Mouse (Mus musculus) liver, adult (tissue): ENCODE measurements around the gene Plekho1.

Experiments used
- GATA4 ChIP-seq: IDR thresholded peaks from 2 replicates; pipeline ENCODE4 v1.6.1; 2014; ENCODE audit warnings: mild to moderate bottlenecking, low read length; ENCODE audit not compliant: insufficient replicate concordance

Plekho1 gene

DNA sequence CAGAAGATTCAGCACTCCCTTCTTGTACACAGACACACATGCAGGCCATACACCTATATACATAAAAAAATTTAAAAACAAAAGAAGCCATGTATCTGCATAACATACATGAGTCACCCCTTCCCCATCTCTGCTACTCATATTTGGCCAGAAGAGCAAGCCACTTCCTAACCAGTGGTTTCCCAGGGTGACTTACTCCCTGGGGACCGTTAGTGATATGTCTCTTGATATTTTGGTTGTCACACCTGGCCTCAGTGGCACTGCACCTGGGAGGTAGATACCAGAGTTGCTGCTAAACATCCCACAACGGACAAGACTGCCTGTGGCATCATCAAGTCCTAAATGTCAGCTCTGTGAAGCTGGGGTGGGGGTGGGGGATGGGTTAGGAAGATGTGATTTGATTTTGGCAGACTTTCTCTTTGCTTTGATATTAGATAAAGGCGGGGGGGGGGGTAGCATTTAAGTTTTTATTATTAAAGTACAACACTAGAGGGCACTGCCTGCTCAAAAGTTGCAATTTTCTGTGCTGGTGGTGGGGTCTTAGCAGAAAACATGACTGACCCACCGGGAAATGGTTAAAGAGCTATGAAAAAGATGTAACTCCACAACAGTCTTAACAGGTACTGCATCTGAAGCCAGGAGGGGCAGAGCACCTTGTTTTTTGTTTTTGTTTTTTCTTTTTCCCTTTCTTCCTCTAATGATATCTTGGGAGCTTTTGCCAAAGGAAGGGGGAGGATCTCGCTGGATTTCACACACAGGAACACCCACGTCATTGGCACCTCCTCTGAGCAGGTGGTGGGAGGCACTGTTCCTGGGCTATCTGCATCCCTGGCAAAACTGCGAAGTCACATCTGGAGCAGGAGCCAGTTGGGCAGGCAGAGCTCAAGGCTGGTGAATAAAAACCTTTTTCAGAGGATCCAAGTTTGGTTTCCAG is 30.0 kb downstream of the Plekho1 start:
- no peak for TF ChIP-seq GATA4

DNA sequence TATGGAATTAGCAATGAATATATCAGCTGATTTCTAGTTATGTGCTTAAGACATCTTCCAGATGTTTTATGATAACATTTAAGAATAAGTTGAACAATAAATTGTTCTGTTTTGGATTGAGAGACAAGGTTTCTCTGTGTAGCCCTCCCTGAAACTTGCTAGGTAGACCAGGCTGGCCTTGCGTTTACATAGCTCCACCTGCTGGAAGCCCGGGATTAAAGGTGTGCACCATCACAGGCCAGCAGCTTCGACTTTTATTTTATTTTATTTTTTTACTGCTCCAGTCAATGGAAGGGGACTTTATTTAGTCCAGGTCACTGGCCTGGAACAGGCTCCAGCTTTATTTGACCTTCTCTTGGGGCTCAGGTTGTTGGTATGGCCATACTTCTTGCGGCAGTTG is 32.1 kb downstream of the Plekho1 start:
- no peak for TF ChIP-seq GATA4

DNA sequence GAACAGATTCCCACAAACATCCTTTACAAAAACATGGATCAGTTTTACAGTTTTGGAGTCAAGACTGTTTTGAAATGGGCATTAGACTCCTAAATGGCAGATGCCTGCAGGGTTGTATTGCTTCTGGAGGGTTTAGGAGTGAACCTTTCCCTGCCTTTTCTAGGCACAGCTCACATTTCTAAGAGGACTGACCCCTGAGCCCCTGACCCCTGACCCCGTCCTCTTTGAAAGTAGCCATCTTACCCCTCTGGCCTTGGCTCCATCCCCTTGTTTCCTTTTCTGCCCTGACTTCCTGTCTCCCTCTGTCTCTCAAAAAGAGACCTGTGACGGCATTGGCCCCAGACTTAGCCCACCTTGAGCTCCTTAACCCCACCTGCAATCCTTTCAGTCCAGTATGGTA is 32.6 kb downstream of the Plekho1 start:
- no peak for TF ChIP-seq GATA4

DNA sequence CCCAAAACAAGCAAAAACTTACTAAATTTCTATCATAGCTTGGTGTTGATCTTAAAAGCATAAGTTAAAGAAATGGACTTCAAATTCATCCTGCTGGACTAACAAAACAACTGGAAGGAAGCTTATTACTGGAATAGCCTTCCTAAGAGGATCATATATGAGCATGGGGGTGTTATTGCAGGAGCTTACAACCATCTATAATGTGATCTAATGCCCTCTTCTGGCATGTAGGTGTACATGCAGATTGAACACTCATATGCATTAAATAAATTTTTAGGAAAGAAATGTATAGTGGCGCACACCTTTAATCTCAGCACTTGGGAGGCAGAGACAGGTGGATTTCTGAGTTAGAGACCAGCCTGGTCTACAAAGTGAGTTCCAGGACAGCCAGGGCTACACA is 36.0 kb downstream of the Plekho1 start:
- TF ChIP-seq GATA4: no peak

DNA sequence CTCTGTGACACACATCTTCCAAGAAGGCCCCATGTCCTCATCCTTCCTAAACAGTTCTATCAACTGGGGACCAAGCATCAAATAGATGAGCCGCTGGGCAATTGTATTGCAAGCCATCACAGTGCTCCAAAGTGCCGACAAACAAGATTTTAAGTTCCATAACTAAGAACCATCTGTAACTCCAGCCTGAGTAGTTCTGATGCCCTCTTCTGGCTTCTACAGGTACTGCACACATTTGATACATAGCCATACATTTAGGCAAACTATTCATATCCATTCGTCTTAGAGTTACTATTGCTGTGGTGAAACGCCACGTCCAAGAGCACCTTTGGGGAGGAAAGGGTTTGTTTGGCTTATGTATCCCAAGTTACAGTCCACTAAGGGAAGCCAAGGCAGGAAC is 36.7 kb downstream of the Plekho1 start:
- no peak for TF ChIP-seq GATA4

DNA sequence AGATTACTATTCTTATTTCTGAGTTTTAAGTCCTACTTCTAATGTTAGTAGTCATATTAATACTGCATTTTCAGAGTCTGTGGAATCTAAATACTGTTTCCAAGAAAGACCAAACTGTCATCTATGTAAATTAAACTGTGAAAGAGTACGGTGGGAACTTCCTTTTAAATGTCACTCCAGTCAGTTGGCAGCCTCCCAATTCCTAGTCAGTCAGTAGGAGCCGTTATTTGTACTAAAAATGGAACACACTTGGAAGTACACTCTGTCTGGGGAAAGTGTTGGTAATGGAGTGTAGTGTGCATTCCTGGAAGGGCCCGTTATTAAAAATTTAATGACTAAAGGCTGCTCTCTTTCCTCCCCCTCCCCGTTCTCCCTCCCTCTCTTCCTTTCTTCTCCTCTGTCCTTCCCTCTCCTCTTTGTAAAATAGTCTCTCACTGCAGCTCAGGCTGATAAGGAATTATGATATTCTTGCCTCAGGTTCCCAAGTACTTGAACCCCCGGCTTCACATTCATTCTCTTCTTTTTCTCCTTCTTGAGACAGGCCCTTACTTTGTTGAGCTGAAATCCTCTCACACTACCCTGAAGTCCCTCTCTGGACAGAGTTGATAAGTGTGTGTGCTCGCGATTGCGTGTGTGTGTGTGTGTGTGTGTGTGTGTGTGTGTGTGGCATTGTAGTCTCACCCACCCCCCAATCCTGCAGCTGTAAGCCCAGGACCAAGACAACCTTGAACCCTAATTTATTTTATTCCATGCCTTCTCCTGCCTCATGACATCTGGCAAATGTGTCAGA is 38.2 kb downstream of the Plekho1 start:
- TF ChIP-seq GATA4: no peak

DNA sequence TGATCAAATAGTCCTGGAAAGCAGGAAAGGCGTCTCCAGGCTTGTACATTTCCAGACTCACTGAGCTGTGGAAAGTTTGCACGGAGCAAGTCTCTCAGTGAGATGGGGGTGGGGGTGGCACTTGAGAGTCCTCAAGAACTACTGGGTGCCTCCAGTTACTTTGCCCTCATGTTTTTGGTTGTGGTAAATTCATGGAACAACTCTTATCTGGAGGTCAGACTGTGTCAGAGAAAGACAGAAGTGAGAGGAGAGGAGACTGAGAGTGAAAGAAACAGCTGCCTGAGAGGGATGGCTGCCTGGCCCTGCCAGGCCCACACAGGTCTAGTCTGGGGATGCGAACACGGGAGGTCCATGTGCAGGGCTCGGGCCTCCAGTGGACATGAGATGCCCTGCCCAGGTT is 40.5 kb downstream of the Plekho1 start:
- no peak for TF ChIP-seq GATA4

DNA sequence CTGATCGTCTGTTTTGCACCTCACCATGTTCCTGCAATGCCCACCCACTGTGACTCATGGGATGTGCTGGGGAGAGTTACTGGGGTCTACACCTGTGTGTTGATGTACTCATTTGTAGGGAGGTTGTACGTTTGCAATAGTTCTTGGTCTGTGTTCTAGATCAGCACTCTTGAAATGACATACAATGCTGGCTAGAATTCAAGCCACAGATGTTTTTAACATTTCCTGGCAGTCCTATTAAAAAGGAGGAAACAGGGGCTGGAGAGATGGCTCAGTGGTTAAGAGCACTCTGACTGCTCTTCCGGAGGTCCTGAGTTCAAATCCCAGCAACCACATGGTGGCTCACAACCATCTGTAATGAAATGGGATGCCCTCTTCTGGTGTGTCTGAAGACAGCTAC is 42.3 kb downstream of the Plekho1 start:
- no peak for TF ChIP-seq GATA4

DNA sequence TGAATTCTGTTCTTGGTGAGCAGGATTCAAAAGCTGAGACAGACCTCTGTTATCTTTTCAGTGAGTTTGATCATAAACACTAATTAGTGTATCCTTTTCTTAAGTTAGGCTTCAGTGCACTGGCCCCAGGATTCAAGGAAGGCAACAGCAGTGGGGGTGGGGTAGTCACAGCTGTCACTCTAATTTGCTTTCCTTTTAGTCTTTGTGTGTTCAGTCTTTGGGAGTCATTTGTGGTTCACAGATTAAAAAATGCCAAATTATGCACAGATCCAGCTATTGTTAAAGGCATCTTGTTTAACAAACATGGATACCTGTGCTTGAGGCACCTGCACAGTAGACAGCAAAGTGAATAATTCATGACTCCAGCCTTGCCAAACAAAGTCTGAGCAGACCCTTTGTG is 42.8 kb downstream of the Plekho1 start:
- TF ChIP-seq GATA4: no peak

DNA sequence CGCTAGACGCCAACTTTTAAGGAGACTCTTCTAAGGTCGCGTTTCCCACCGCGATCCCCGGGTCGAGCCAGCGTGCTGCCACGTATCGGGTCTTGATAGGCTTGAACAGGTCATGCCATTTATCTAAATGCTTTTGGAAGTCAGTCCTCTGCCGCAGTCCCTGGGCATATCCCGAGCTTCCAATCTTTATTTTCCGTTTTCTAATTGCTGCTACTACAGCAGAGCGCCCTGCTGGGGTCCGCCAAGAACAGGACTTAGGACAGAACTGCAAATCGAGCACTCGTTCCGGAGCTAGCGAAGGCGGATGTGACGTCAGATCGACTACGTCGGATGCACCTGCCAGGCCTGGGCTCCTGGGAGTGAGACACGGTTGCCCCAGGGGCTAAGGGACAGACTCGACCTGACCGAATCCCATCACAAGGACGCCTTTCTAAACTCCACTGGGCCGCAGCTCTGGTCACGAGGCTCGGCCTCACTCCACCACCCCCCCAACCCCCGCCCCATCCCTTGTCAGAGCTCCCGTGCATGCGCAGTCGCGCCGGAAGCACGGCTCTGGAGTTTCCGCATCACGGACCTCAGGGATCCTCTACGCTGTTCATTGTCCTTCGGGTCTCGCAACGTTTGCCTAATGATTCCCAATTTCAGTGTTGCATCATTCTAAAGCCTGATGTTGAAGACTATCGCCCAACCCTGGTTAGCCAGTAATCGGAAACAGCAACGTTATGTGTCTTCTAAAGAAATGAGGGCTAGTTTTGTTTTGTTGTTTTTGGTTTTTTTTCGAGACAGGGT is 44.8 kb downstream of the Plekho1 start:
- no peak for TF ChIP-seq GATA4

DNA sequence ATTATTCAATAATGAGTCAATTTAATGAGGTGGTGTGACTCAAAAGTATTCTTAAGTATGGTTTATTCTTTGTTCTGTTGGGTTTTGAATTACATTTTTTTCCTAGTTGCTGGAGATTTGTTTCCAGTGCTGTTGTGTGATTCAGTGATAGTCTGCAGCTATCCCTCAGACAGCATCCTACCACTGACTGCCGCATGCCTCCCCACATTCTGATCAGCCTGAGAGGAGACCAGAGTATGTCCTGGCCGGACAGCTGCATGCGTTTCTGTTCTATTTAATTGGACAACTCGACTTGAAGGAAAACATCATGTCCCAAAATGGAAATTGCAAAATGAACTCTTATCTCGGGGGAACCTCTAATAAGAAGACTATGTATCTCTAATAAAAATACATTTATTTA is 47.5 kb downstream of the Plekho1 start:
- no peak for TF ChIP-seq GATA4

DNA sequence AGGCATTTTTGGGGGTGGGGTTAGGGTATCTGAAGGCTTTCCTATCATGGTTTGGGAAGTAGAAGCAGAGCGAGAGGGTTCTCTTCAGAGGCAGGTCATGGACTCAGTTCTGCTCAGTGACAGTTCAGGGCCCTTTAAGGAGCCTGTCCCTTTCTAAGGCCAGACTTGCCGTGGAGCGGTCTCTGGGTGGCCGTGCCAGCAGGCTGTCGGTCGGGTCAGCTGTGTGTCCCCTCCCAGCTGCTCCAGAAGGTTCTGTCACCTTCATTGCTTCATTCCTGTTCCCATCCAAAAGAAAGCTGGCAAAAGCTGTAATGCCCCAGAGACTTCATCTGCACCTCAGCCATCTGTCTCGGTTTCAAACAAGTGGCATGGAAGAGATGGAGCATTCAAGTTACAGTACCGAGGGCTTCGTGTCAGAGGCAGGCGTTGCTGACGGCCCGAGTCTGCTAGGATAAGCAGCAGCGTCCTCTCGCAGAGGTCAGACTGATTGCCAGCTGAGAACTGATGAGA is 50.0 kb downstream of the Plekho1 start:
- TF ChIP-seq GATA4: no peak

DNA sequence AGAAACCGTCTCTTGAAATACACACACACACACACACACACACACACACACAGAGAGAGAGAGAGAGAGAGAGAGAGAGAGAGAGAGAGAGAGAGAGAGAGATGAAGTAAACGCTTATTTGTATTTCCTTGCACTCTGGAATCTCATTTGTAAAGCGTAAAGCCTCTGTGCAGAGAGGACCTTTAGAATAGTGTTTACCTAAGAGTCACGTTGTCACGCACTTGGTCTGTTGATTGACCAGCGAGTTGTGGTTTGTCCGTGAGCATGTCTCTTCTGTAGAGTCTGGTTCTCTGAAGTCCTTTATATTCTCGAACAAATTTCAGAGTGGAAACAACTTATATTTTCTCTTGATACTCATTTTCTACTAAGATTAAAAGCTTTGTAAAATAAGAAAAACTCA is 51.1 kb downstream of the Plekho1 start:
- TF ChIP-seq GATA4: no peak

DNA sequence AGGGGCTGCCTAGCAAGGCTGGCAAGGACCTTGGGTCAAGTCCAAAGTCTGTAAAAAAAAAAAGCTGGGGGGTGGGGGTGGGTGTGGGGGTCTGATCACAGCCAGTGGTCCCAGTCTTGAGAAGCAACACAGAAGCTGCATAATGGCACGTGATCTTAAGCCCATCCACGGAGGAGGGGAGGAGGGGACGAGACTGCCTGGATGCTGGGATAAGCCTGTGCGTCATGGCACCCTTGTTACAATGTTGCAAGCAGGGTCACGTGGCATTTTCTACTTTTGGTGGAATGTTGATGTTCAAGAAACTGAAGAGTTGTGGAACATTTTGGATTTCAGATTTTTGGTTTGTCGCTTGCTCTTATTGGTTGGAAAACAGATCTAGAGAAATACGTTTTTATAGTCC is 52.6 kb downstream of the Plekho1 start:
- TF ChIP-seq GATA4: no peak

DNA sequence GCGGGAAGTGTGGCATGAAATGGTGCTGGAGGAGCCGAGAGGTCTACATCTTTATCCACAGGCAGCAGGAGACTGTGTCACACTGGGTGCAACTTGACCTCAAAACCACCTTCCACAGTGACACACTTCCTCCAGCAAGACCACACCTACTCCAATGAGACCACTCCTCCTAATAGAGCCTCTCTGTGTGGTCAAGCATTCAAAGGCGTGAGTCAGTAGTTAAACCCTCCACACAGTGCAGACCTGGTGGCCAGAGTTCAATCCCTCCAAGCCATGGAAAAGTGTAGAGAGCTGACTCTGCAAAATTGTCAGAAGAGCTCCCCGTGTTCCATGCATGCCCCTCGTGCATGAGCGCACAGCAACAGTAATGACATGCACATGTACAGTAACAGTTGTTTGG is 53.1 kb downstream of the Plekho1 start:
- no peak for TF ChIP-seq GATA4
